Mouse (Mus musculus) CH12.LX (cell line): ENCODE measurements around the gene Tmem140. TPM values are rescaled to one million over a fixed set of nuclear protein-coding genes. Genes with fewer than 3 reads are reported as not detected.

Source experiments
- DNase-seq: peaks from one replicate; pipeline ENCODE4 v3.0.0-alpha.2; 2013; ENCODE audit errors: extremely low read depth
- H3K27ac ChIP-seq: 2 replicates; pipeline ENCODE4 v1.5.1; 2012; ENCODE audit warnings: low read depth, mild to moderate bottlenecking, control low read depth, moderate library complexity; ENCODE audit not compliant: insufficient read depth
- H3K27me3 ChIP-seq: replicated peaks from 2 replicates; pipeline ENCODE3; 2012; ENCODE audit warnings: inconsistent platforms
- H3K36me3 ChIP-seq, 2 experiments: replicated peaks in 1 of 2; 2 replicates each; pipeline versions ENCODE3 to v1.6.1; 2012; ENCODE audit warnings: inconsistent platforms in 1 of 2, low read length in 1 of 2, mild to moderate bottlenecking in 1 of 2, mixed read lengths in 1 of 2, moderate library complexity in 1 of 2; ENCODE audit not compliant: control insufficient read depth in 1 of 2, insufficient read depth in 1 of 2
- H3K4me1 ChIP-seq, 2 experiments: 2 replicates each; pipeline ENCODE4 v1.6.1; 2012; ENCODE audit warnings: inconsistent platforms in 1 of 2, moderate library complexity in 1 of 2; ENCODE audit not compliant: insufficient read depth in 2 of 2, control insufficient read depth in 1 of 2
- H3K4me2 ChIP-seq: 2 replicates; pipeline ENCODE4 v1.6.1; 2012; ENCODE audit warnings: low read depth, mild to moderate bottlenecking, control low read depth; ENCODE audit not compliant: poor library complexity, insufficient read depth, severe bottlenecking
- H3K4me3 ChIP-seq, 3 experiments: fragments of 150-350 bp in 1 of 3; sonication (generic) in 1 of 3; replicated peaks in 1 of 3; 2 replicates each; pipeline versions ENCODE3 to v1.5.1; 2011 to 2012; ENCODE audit warnings: low read depth in 2 of 3, low read length in 2 of 3, mild to moderate bottlenecking in 2 of 3, moderate library complexity in 2 of 3, control low read depth in 1 of 3, improper control_type of control experiment in 1 of 3, inconsistent platforms in 1 of 3, mixed read lengths in 1 of 3; ENCODE audit not compliant: poor library complexity in 1 of 3
- H3K79me2 ChIP-seq: replicated peaks from 2 replicates; pipeline ENCODE4 v1.6.1; 2012; ENCODE audit warnings: mild to moderate bottlenecking, moderate library complexity; ENCODE audit not compliant: control insufficient read depth, poor library complexity, insufficient read depth, severe bottlenecking; ENCODE audit errors: extremely low read depth
- H3K9ac ChIP-seq: 2 replicates; pipeline ENCODE4 v1.6.1; 2012; ENCODE audit warnings: low read depth, mild to moderate bottlenecking, control low read depth, moderate library complexity; ENCODE audit not compliant: insufficient read depth
- H3K9me3 ChIP-seq: replicated peaks from 2 replicates; pipeline ENCODE3; 2012; ENCODE audit warnings: low read length, inconsistent platforms, mixed read lengths
- BHLHE40 ChIP-seq: IDR thresholded peaks from 2 replicates; pipeline ENCODE4 v1.6.1; 2011; ENCODE audit warnings: mild to moderate bottlenecking, low read depth, low read length, improper control_type of control experiment
- CHD1 ChIP-seq: IDR thresholded peaks from 2 replicates; pipeline ENCODE4 v1.6.1; 2012; ENCODE audit warnings: low read depth, low read length, improper control_type of control experiment, inconsistent platforms
- CHD2 ChIP-seq: IDR thresholded peaks from 2 replicates; pipeline ENCODE4 v1.6.1; 2011; ENCODE audit warnings: low read length, improper control_type of control experiment
- CTCF ChIP-seq, 2 experiments: IDR thresholded peaks in 1 of 2; conservative IDR thresholded peaks in 1 of 2; 2 replicates each; pipeline ENCODE4 v1.5.1; 2011 to 2012; ENCODE audit warnings: low read depth in 2 of 2, low read length in 2 of 2, improper control_type of control experiment in 1 of 2, inconsistent platforms in 1 of 2, mild to moderate bottlenecking in 1 of 2, moderate library complexity in 1 of 2
- E2F4 ChIP-seq: IDR thresholded peaks from 2 replicates; pipeline ENCODE4 v1.6.1; 2011; ENCODE audit warnings: low read depth, low read length, improper control_type of control experiment; ENCODE audit not compliant: insufficient replicate concordance
- ELF1 ChIP-seq: IDR thresholded peaks from 2 replicates; pipeline ENCODE4 v1.6.1; 2014; ENCODE audit warnings: low read depth, mild to moderate bottlenecking, inconsistent platforms, low read length, improper control_type of control experiment
- EP300 ChIP-seq: IDR thresholded peaks from 2 replicates; pipeline ENCODE4 v1.6.1; 2011; ENCODE audit warnings: low read length, improper control_type of control experiment
- ETS1 ChIP-seq: conservative IDR thresholded peaks from 2 replicates; pipeline ENCODE4 v1.6.1; 2012; ENCODE audit warnings: low read depth, mild to moderate bottlenecking, inconsistent platforms, low read length, improper control_type of control experiment, moderate library complexity
- GABPA ChIP-seq: IDR thresholded peaks from 2 replicates; pipeline ENCODE4 v1.6.1; 2012; ENCODE audit warnings: low read depth, low read length, improper control_type of control experiment, inconsistent platforms; ENCODE audit not compliant: insufficient replicate concordance
- HCFC1 ChIP-seq: IDR thresholded peaks from 2 replicates; pipeline ENCODE4 v1.6.1; 2012; ENCODE audit warnings: low read depth, mild to moderate bottlenecking, inconsistent platforms, low read length, improper control_type of control experiment
- IRF4 ChIP-seq: IDR thresholded peaks from 2 replicates; pipeline ENCODE4 v1.6.1; 2014; ENCODE audit warnings: low read depth, mild to moderate bottlenecking, inconsistent platforms, low read length, improper control_type of control experiment
- JUN ChIP-seq: IDR thresholded peaks from 2 replicates; pipeline ENCODE4 v1.6.1; 2011; ENCODE audit warnings: low read depth, mild to moderate bottlenecking, low read length, improper control_type of control experiment, moderate library complexity; ENCODE audit not compliant: insufficient read depth
- JUND ChIP-seq: conservative IDR thresholded peaks from 2 replicates; pipeline ENCODE4 v1.6.1; 2011; ENCODE audit warnings: low read depth, low read length, improper control_type of control experiment
- KAT2A ChIP-seq: IDR thresholded peaks from 2 replicates; pipeline ENCODE4 v1.6.1; 2012; ENCODE audit warnings: low read length, improper control_type of control experiment, inconsistent platforms; ENCODE audit not compliant: insufficient replicate concordance
- MAFK ChIP-seq: IDR thresholded peaks from 2 replicates; pipeline ENCODE4 v1.6.1; 2011; ENCODE audit warnings: low read length, improper control_type of control experiment; ENCODE audit not compliant: insufficient replicate concordance
- MAX ChIP-seq: IDR thresholded peaks from 2 replicates; pipeline ENCODE4 v1.6.1; 2011; ENCODE audit warnings: low read length, improper control_type of control experiment
- MAZ ChIP-seq: IDR thresholded peaks from 2 replicates; pipeline ENCODE4 v1.6.1; 2012; ENCODE audit warnings: low read depth, mild to moderate bottlenecking, inconsistent platforms, low read length, improper control_type of control experiment, moderate library complexity
- MEF2A ChIP-seq: IDR thresholded peaks from 2 replicates; pipeline ENCODE4 v1.6.1; 2014; ENCODE audit warnings: low read depth, mild to moderate bottlenecking, inconsistent platforms, low read length, improper control_type of control experiment, borderline replicate concordance
- MXI1 ChIP-seq: IDR thresholded peaks from 2 replicates; pipeline ENCODE4 v1.6.1; 2011; ENCODE audit warnings: mild to moderate bottlenecking, low read depth, low read length, improper control_type of control experiment
- MYC ChIP-seq: IDR thresholded peaks from 2 replicates; pipeline ENCODE4 v1.6.1; 2011; ENCODE audit warnings: low read depth, mild to moderate bottlenecking, improper control_type of control experiment, low read length
- NELFE ChIP-seq: IDR thresholded peaks from 2 replicates; pipeline ENCODE4 v1.6.1; 2011; ENCODE audit warnings: low read depth, low read length, improper control_type of control experiment
- NRF1 ChIP-seq: IDR thresholded peaks from 2 replicates; pipeline ENCODE4 v1.6.1; 2014; ENCODE audit warnings: low read depth, mild to moderate bottlenecking, inconsistent platforms, low read length, improper control_type of control experiment, moderate library complexity
- PAX5 ChIP-seq: IDR thresholded peaks from 2 replicates; pipeline ENCODE4 v1.6.1; 2012; ENCODE audit warnings: low read length, inconsistent platforms, mixed read lengths
- POLR2A ChIP-seq: IDR thresholded peaks from 2 replicates; pipeline ENCODE4 v1.6.1; 2011; ENCODE audit warnings: low read depth, mild to moderate bottlenecking, improper control_type of control experiment, low read length
- POLR2AphosphoS2 ChIP-seq: IDR thresholded peaks from 2 replicates; pipeline ENCODE4 v1.6.1; 2011; ENCODE audit warnings: low read depth, low read length, improper control_type of control experiment
- RAD21 ChIP-seq: IDR thresholded peaks from 2 replicates; pipeline ENCODE4 v1.6.1; 2011; ENCODE audit warnings: low read depth, mild to moderate bottlenecking, low read length, improper control_type of control experiment, moderate library complexity
- RCOR1 ChIP-seq: conservative IDR thresholded peaks from 2 replicates; pipeline ENCODE4 v1.6.1; 2012; ENCODE audit warnings: low read depth, mild to moderate bottlenecking, inconsistent platforms, low read length, improper control_type of control experiment
- SIN3A ChIP-seq: IDR thresholded peaks from 2 replicates; pipeline ENCODE4 v1.6.1; 2012; ENCODE audit warnings: low read length, improper control_type of control experiment, inconsistent platforms
- SMC3 ChIP-seq: IDR thresholded peaks from 2 replicates; pipeline ENCODE4 v1.6.1; 2011; ENCODE audit warnings: low read depth, low read length, improper control_type of control experiment
- TBP ChIP-seq: conservative IDR thresholded peaks from 2 replicates; pipeline ENCODE4 v1.6.1; 2011; ENCODE audit warnings: low read depth, low read length, improper control_type of control experiment
- TCF12 ChIP-seq: IDR thresholded peaks from 2 replicates; pipeline ENCODE4 v1.6.1; 2014; ENCODE audit warnings: low read depth, mild to moderate bottlenecking, inconsistent platforms, low read length, improper control_type of control experiment
- UBTF ChIP-seq: IDR thresholded peaks from 2 replicates; pipeline ENCODE4 v1.6.1; 2012; ENCODE audit warnings: low read depth, mild to moderate bottlenecking, inconsistent platforms, low read length, improper control_type of control experiment, moderate library complexity
- USF1 ChIP-seq: IDR thresholded peaks from 2 replicates; pipeline ENCODE4 v1.6.1; 2014; ENCODE audit warnings: low read depth, mild to moderate bottlenecking, inconsistent platforms, low read length, improper control_type of control experiment
- USF2 ChIP-seq: conservative IDR thresholded peaks from 2 replicates; pipeline ENCODE4 v1.6.1; 2011; ENCODE audit warnings: low read depth, low read length, improper control_type of control experiment
- ZC3H11A ChIP-seq: IDR thresholded peaks from 2 replicates; pipeline ENCODE4 v1.6.1; 2012; ENCODE audit warnings: low read depth, mild to moderate bottlenecking, inconsistent platforms, low read length, improper control_type of control experiment
- ZKSCAN1 ChIP-seq: IDR thresholded peaks from 2 replicates; pipeline ENCODE4 v1.6.1; 2012; ENCODE audit warnings: low read depth, inconsistent platforms, low read length, improper control_type of control experiment, borderline replicate concordance
- ZMIZ1 ChIP-seq: IDR thresholded peaks from 2 replicates; pipeline ENCODE4 v1.6.1; 2012; ENCODE audit warnings: low read depth, mild to moderate bottlenecking, inconsistent platforms, low read length, improper control_type of control experiment
- ZNF384 ChIP-seq: IDR thresholded peaks from 2 replicates; pipeline ENCODE4 v1.6.1; 2012; ENCODE audit warnings: low read depth, low read length, improper control_type of control experiment, inconsistent platforms
- dilution Hi-C: fragments of 300-500 bp; cut with MboI; formaldehyde crosslinking; loops from 2 replicates; pipeline ENCODE4 v1.14.3; 2020; ENCODE audit warnings: low sequenced_read_pairs; ENCODE audit not compliant: extremely low pct_unique_long_range_greater_than_20kb, extremely low pct_ligation_motif_present
- in situ Hi-C: fragments of 300-500 bp; cut with MboI; formaldehyde crosslinking; loops from 3 replicates; pipeline ENCODE4 v1.14.3; 2019; ENCODE audit warnings: low sequenced_read_pairs, low pct_ligation_motif_present, low pct_unique_long_range_greater_than_20kb, mixed read lengths
- polyA plus RNA-seq: library from polyadenylated mRNA; unstranded; fragments of >175 nt; gene quantifications from 2 replicates; pipeline ENCODE4 v1.2.1, GENCODE M21; 2012; ENCODE audit warnings: low read depth; ENCODE audit not compliant: insufficient read length
- total RNA-seq, 2 experiments: library from RNA; depleted of rRNA; stranded (reverse); fragments of 300-350 nt in 1 of 2; fragments of >200 nt in 1 of 2; gene quantifications; 2 replicates each; pipeline ENCODE4 v1.2.3; 2012 to 2014

The Tmem140 gene
- total and polyA plus RNA-seq, 3 experiments: 1.2 to 3.6 (median 2.8) TPM

DNA sequence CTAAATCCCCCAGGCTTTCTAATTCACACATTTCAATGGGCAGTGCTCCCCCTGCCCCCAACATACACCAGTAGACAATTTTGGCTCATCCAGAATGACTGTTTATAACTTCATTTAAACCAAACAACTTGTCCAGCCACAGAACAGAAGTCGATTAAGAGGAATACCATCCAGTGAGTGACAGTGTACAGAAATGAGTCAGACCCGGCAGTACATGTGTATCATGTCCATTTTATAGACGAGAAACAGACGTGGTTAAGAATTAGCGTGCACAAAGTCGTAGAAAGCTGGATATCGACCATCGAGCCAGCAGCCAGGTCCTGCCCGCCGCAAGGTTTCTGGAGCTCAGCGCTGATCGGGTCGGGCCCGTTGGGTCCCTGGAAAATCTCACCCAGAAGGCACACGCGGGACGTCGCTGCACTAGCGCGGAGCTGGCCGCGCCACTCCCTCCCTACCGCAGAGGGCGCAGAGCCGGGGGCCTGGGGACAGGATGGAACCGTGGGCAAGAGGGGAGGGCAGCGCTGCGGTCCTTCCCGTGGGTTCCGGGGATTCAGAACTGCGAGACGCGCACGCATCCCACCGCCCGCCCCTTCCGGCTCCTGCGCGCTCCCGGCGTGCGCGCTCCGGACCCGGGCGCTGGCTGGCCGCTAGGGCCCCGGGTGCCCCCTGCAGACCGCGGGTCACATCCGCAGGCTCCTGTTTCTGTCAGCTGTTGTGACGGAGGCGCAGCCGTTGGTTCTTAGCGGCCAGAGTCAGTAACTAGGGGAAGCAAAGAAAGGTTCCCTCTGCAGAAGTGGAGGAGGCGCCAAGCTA, 14.8 kb downstream of the Tmem140 start, which contains the start of gene Cyren:
Cyren (minus strand) TSS at position 552 of the 813 bp plus-strand sequence.
- Histone ChIP-seq H3K27me3 (no peaks in the 10 kb centered on the region), H3K27ac (peak within 1 kb of the TSS; percentile 61), H3K4me2 (peak within 1 kb of the TSS; percentile 84), H3K9me3 (no peaks in the 10 kb centered on the region), H3K36me3 (peaks cover 42 to 76% of the 10 kb centered on the region in 2 experiments), H3K79me2 (no peaks in the 10 kb centered on the region; the same call in 1 of the 2 replicates), H3K4me1 (peaks cover 10 to 40% of the 10 kb centered on the region in 2 experiments; a peak in 3 of 4 replicates), H3K9ac (peak within 1 kb of the TSS; percentile 90), H3K4me3 (peak within 1 kb of the TSS; percentile 87 to 95 (median 91))
- TF ChIP-seq PAX5 (no peak), ZMIZ1 (peak; percentile 94), RAD21 (peak; percentile 71), ZKSCAN1 (no peak), NELFE (peak; percentile 92), ZC3H11A (0 out of 2 replicates have a peak, but pooled peaks have one; percentile 10), POLR2A (peak; percentile 90), E2F4 (no peak), GABPA (no peak), KAT2A (no peak; the same call in 1 of the 2 replicates), MYC (peak; percentile 17; the same call in 1 of the 2 replicates), MEF2A (peak; percentile 57; the same call in 1 of the 2 replicates), BHLHE40 (no peak; the same call in 1 of the 2 replicates), MXI1 (peak; percentile 79), SMC3 (peak; percentile 70), JUN (no peak), RCOR1 (no peak), ETS1 (peak; percentile 59), TCF12 (peak; percentile 72), CTCF (conservative IDR thresholded peaks at IDR 0.05 in 1 of 2, IDR thresholded peaks at IDR 0.05 in 1 of 2; ENCODE audit: low read depth in 2 of 2, low read length in 2 of 2) (peak in 1 of 2 experiments; percentile 77; a peak in 2 of 4 replicates), NRF1 (peak; percentile 85), JUND (peak; percentile 67), ZNF384 (no peak), HCFC1 (peak; percentile 74), USF2 (no peak), CHD1 (no peak; the same call in 1 of the 2 replicates), IRF4 (peak; percentile 60), ELF1 (peak; percentile 88), EP300 (0 out of 2 replicates have a peak, but pooled peaks have one; percentile 24), MAFK (no peak), UBTF (peak; percentile 77; the same call in 1 of the 2 replicates), MAZ (no peak), POLR2AphosphoS2 (peak; percentile 79; the same call in 1 of the 2 replicates), SIN3A (peak; percentile 95), MAX (no peak), CHD2 (peak; percentile 52), TBP (0 out of 2 replicates have a peak, but pooled peaks have one; percentile 32), USF1 (no peak)
- peak; percentile 92 for DNase-seq
- dilution Hi-C loops: no loop called here
- in situ Hi-C loops: no loop called here
